Mouse (Mus musculus) lung, postnatal 0 days (tissue): Measurements from ENCODE around the gene Reep3. TPM values are rescaled to one million over a fixed set of nuclear protein-coding genes. Genes with fewer than 3 reads are reported as not detected.

Experiments used
- ATAC-seq: fragments of 200-750 bp; cut with Nextera tagmentation; 2 replicates; pipeline ENCODE4 v1.8.0; 2017; ENCODE audit warnings: moderate library complexity
- DNase-seq: peaks from one replicate; pipeline ENCODE4 v3.0.0-alpha.2; 2016; ENCODE audit warnings: low spot score
- H3K27ac ChIP-seq: fragments of 300-500 bp; sonication (generic); 2 replicates; pipeline ENCODE4 v1.5.1; 2014; ENCODE audit warnings: antibody characterized with exemption, mild to moderate bottlenecking, low read length, mixed read lengths
- H3K27me3 ChIP-seq: fragments of 300-500 bp; sonication (generic); replicated peaks from 2 replicates; pipeline ENCODE4 v1.6.1; 2014; ENCODE audit warnings: low read length, mixed read lengths; ENCODE audit not compliant: insufficient read depth
- H3K36me3 ChIP-seq: fragments of 300-500 bp; sonication (generic); 2 replicates; pipeline ENCODE4 v1.6.1; 2014; ENCODE audit warnings: low read length, mixed read lengths; ENCODE audit not compliant: insufficient read depth
- H3K4me1 ChIP-seq: fragments of 300-500 bp; sonication (generic); 2 replicates; pipeline ENCODE4 v1.6.1; 2014; ENCODE audit warnings: antibody characterized with exemption, low read depth, low read length, mixed read lengths; ENCODE audit not compliant: insufficient read depth
- H3K4me2 ChIP-seq: fragments of 300-500 bp; sonication (generic); replicated peaks from 2 replicates; pipeline ENCODE4 v1.6.1; 2014; ENCODE audit warnings: low read depth, mild to moderate bottlenecking, low read length, moderate library complexity, mixed read lengths
- H3K4me3 ChIP-seq: fragments of 300-500 bp; sonication (generic); 2 replicates; pipeline ENCODE4 v1.5.1; 2014; ENCODE audit warnings: low read depth, low read length
- H3K9ac ChIP-seq: fragments of 300-500 bp; sonication (generic); replicated peaks from 2 replicates; pipeline ENCODE4 v1.6.1; 2014; ENCODE audit warnings: low read depth, mild to moderate bottlenecking
- H3K9me3 ChIP-seq: fragments of 300-500 bp; sonication (generic); 2 replicates; pipeline ENCODE4 v1.6.1; 2016; ENCODE audit warnings: low read length, mixed read lengths
- CTCF ChIP-seq: IDR thresholded peaks from 2 replicates; pipeline ENCODE4 v1.5.1; 2016; ENCODE audit warnings: antibody characterized with exemption, mild to moderate bottlenecking
- EP300 ChIP-seq: IDR thresholded peaks from 2 replicates; pipeline ENCODE4 v1.6.1; 2016; ENCODE audit warnings: antibody characterized with exemption, mild to moderate bottlenecking, control low read depth
- WGBS: fragments of 180-500 bp; shearing (Covaris S2); extraction: QIAGEN DNeasy Blood & Tissue Kit; methylation state at CpG from one replicate; pipeline ENCODE4 v1.1.7; 2014; 5-methylcytosine and 5-hydroxymethylcytosine counted together
- polyA plus RNA-seq: library from polyadenylated mRNA; unstranded; fragments of >200 nt; fragmentation: Nextera tagmentation; extraction: Ambion mirVana; gene quantifications from 2 replicates; pipeline ENCODE4 v1.2.1, GENCODE M21; 2015

Reep3 gene
- polyA plus RNA-seq, 1 experiment from 2014 or later = 38.4 TPM

DNA sequence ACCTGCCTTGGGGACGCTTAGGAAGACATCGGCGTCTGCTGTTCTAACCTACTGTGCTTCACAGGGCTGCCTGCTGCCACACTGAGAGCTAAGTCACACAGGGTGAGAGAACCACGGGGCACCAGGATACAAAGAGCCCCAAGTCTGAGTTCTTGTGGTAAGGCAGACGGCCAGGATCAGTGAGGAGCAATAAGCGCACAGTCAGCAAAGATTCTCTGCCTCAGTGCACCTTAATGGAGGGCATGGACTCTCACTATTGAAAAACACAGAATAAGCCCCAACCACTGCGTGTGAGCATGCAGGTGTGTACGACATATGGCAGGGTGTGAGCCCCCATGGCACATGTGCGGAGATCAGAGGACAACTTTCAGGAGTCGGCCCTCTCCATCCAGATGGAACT lies 60.2 kb downstream of the Reep3 start:
- H3K4me1 ChIP-seq = no peaks in the 10 kb centered on the region
- H3K27me3 ChIP-seq = no peaks in the 10 kb centered on the region
- H3K36me3 ChIP-seq = 0 out of 2 replicates have a peak, but pooled peaks cover 3% of the 10 kb centered on the region
- no peak for ATAC-seq
- no peaks in the 10 kb centered on the region for H3K9me3 ChIP-seq
- DNase-seq = no peak
- H3K4me2 ChIP-seq = no peak overlapping the region
- WGBS = 92% methylated on average over 10 of the region's 10 CpGs
- H3K4me3 ChIP-seq = no peak overlapping the region
- no peak for TF ChIP-seq EP300
- no peak for TF ChIP-seq CTCF
- no peak overlapping the region for H3K9ac ChIP-seq
- H3K27ac ChIP-seq = no peak overlapping the region

- H3K9ac ChIP-seq = no peak overlapping the region
- H3K27me3 ChIP-seq = no peaks in the 10 kb centered on the region
- no peak overlapping the region for H3K27ac ChIP-seq
- H3K4me3 ChIP-seq = no peak overlapping the region
- H3K4me2 ChIP-seq = no peak overlapping the region
- TF ChIP-seq CTCF (no peak), EP300 (no peak)
- H3K4me1 ChIP-seq = no peaks in the 10 kb centered on the region
- WGBS = 77% methylated on average over 5 of the region's 5 CpGs
- H3K36me3 ChIP-seq = 0 out of 2 replicates have a peak, but pooled peaks cover 3% of the 10 kb centered on the region
- ATAC-seq (no peak), DNase-seq (no peak)
- H3K9me3 ChIP-seq = no peaks in the 10 kb centered on the region
Observed at GRCm38 (mm10) chr10:67036141-67036540, 60.6 kb downstream of the Reep3 start.

- no peak overlapping the region for H3K4me2 ChIP-seq
- H3K27me3 ChIP-seq = no peaks in the 10 kb centered on the region
- DNase-seq (no peak), ATAC-seq (no peak)
- no peak overlapping the region for H3K4me3 ChIP-seq
- 0 out of 2 replicates have a peak, but pooled peaks cover 3% of the 10 kb centered on the region for H3K36me3 ChIP-seq
- H3K9me3 ChIP-seq = no peaks in the 10 kb centered on the region
- no peak overlapping the region for H3K9ac ChIP-seq
- no peak for TF ChIP-seq CTCF
- TF ChIP-seq EP300 = no peak
- H3K4me1 ChIP-seq = peaks cover 3% of the 10 kb centered on the region
- H3K27ac ChIP-seq = no peak overlapping the region
- WGBS = 28% methylated on average over 7 of the region's 7 CpGs
Observed at GRCm38 (mm10) chr10:67031186-67031585, 65.6 kb downstream of the Reep3 start.

DNA sequence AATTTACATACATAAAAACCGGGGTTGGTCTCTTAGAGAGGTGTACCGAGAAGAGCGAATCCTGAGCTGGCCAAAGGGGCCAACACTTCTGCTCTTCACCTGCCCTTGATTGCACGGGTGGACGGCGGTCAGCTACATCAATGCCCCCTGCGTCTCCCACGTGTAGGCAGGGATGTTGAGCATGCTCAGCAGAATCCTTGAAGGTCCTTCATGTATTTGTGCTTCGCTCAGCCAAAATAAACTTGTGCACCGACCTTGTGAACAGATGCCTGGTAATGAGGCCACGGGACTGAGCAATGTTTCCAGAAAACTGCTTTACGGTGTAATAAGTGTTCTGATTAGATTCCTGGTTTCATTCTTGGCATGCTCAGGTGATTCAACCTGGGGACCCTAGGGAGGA lies 67.4 kb downstream of the Reep3 start:
- DNase-seq (no peak), ATAC-seq (no peak)
- Histone ChIP-seq H3K4me1 (peaks cover 10% of the 10 kb centered on the region), H3K36me3 (0 out of 2 replicates have a peak, but pooled peaks cover 3% of the 10 kb centered on the region), H3K27me3 (no peaks in the 10 kb centered on the region), H3K9ac (no peak overlapping the region), H3K27ac (no peak overlapping the region), H3K4me2 (no peak overlapping the region), H3K4me3 (no peak overlapping the region), H3K9me3 (no peaks in the 10 kb centered on the region)
- 64% methylated on average over 12 of the region's 12 CpGs for WGBS
- TF ChIP-seq EP300 (no peak), CTCF (no peak)

GRCm38 (mm10) chr10:67026375-67026774 lies 70.4 kb downstream of the Reep3 start:
- DNase-seq = no peak
- no peak for ATAC-seq
- no peaks in the 10 kb centered on the region for H3K36me3 ChIP-seq
- H3K9ac ChIP-seq = no peak overlapping the region
- TF ChIP-seq CTCF = no peak
- H3K4me1 ChIP-seq = peaks cover 10% of the 10 kb centered on the region
- peak overlapping the region; percentile 77 for H3K27ac ChIP-seq
- no peak overlapping the region for H3K4me3 ChIP-seq
- H3K4me2 ChIP-seq = no peak overlapping the region
- WGBS = 71% methylated on average over 8 of the region's 8 CpGs
- no peaks in the 10 kb centered on the region for H3K9me3 ChIP-seq
- no peaks in the 10 kb centered on the region for H3K27me3 ChIP-seq

- H3K27me3 ChIP-seq = no peaks in the 10 kb centered on the region
- ATAC-seq (peak; percentile 90), DNase-seq (peak; percentile 96)
- no peak overlapping the region for H3K4me2 ChIP-seq
- peak; percentile 92 for TF ChIP-seq EP300
- TF ChIP-seq CTCF = peak; percentile 12; the same call in 1 of the 2 replicates
- H3K36me3 ChIP-seq = no peaks in the 10 kb centered on the region
- no peaks in the 10 kb centered on the region for H3K9me3 ChIP-seq
- WGBS = 13% methylated on average over 10 of the region's 10 CpGs
- H3K4me1 ChIP-seq = peaks cover 10% of the 10 kb centered on the region
- peak overlapping the region; percentile 77 for H3K27ac ChIP-seq
- no peak overlapping the region for H3K4me3 ChIP-seq
- H3K9ac ChIP-seq = no peak overlapping the region
Observed at GRCm38 (mm10) chr10:67025573-67026236, 71.0 kb downstream of the Reep3 start.
